Mouse (Mus musculus): ENCODE results near the gene Gm9603.
"Not testable (repeated sequence)": the region's sequence is repeated elsewhere in the genome, so short reads cannot be mapped to it uniquely, and the experiment has no call there.

The Gm9603 gene

GRCm38 (mm10) chr14:5687357-5687756 is at the start of gene Gm9603:
TSS of gene Gm9603 (minus strand) at chr14:5687457.
- DNase-seq (ENCODE audit: low spot score), result not testable (repeated sequence)

- not testable (repeated sequence) for DNase-seq (ENCODE audit: low spot score)
Measured at GRCm38 (mm10) chr14:5632928-5633327, 54.3 kb downstream of the Gm9603 start, which contains the start of gene Gm8265. TSS of gene Gm8265 (minus strand) at chr14:5633028.
